Mouse (Mus musculus): ENCODE data around the gene Saal1. TPM values are rescaled to one million over a fixed set of nuclear protein-coding genes. Genes with fewer than 3 reads are reported as not detected.

The Saal1 gene
- polyA plus RNA-seq, 1 experiment, result 12.4 TPM

DNA sequence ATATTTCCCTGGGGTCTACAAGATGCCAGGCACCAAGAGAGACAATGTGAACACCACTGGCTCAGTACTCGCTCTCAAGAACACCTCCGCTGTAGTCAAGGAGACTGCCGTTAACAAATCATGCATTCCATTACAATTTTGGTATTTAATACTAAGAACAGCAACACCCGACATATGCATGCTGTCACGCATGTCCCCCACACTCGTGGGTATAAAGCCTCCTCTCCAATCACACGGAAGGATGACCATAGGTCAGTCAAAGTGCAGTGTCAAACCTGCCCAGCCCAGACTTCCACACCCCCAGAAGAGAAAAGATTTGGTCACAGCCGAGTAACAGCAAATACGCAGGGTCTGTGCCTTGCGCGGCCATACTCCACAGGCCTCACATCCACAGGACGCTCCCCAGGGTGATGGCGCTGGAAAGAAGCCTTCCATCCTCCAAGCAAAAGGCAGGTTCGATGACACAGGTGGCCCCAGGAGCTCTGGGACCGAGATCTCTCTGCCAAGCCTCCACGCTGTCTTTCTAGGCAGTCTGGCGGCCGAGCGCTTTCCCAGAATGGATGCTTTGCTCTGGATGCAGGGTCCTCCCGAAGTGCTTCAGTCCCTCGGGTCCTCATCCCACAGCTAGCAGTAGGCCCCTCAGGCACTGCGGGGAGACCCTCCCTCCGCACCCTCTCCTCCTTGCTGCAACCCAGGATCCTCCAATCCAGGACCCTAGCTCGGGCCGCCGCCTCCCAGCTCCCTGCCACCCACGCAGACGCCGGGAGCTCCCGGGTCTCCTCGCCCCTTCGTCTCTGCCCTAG lies 71.4 kb downstream of the Saal1 start:
- peak in 1 of 2 experiments; percentile 67 for DNase-seq
- Histone ChIP-seq H3K4me1 (ENCODE audit: control insufficient read depth, insufficient read depth, low read length) (peaks cover 19% of the 10 kb centered on the region), H3K4me3 (replicated peaks; ENCODE audit: insufficient read depth, low read depth, low read length) (peak overlapping the region; percentile 96), H3K27me3 (ENCODE audit: control insufficient read depth, insufficient read depth, low read length) (no peaks in the 10 kb centered on the region), H3K27ac (ENCODE audit: insufficient read depth, low read length) (peak overlapping the region; percentile 65)
- 3% methylated on average over 32 of the region's 32 CpGs for WGBS
- TF ChIP-seq CTCF (IDR thresholded peaks at IDR 0.05; ENCODE audit: borderline replicate concordance, insufficient read depth, low read depth, low read length) (no peak), POLR2A (IDR thresholded peaks at IDR 0.05; ENCODE audit: borderline replicate concordance, insufficient read depth, low read length) (no peak)

Other genes with a start within 250 kb of the Saal1 start
- gene Sergef, start 70.9 kb downstream of the Saal1 start, polyA plus RNA-seq (2012; rRNA removed), result 38.7 and 41.1 TPM in 2 replicates
- 0.10 TPM in 1 of 2 replicates, not detected in the other for gene Tph1, start 38.1 kb downstream of the Saal1 start, polyA plus RNA-seq (2012; rRNA removed)
- not detected in 2 replicates for gene Saa3, start 5.0 kb upstream of the Saal1 start, polyA plus RNA-seq (2012; rRNA removed)
- not detected in 2 replicates for gene Saa4, start 21.9 kb upstream of the Saal1 start, polyA plus RNA-seq (2012; rRNA removed)
- gene Saa1, start 32.3 kb upstream of the Saal1 start, polyA plus RNA-seq (2012; rRNA removed), result 0.15 TPM in 1 of 2 replicates, not detected in the other
- 0.19 TPM in 1 of 2 replicates, not detected in the other for gene Saa2, start 41.1 kb upstream of the Saal1 start, polyA plus RNA-seq (2012; rRNA removed)
- 20.8 and 21.7 TPM in 2 replicates for gene Hps5, start 85.4 kb upstream of the Saal1 start, polyA plus RNA-seq (2012; rRNA removed)
- gene Gtf2h1, start 85.4 kb upstream of the Saal1 start, polyA plus RNA-seq (2012; rRNA removed), result 33.2 and 33.8 TPM in 2 replicates
- gene Ldha, start 130.8 kb upstream of the Saal1 start, polyA plus RNA-seq (2012; rRNA removed), result 209 and 227 TPM in 2 replicates
- gene Ldhc, start 150.5 kb upstream of the Saal1 start, polyA plus RNA-seq (2012; rRNA removed), result not detected in 2 replicates
- 80.5 and 87.8 TPM in 2 replicates for gene Tsg101, start 209.3 kb upstream of the Saal1 start, polyA plus RNA-seq (2012; rRNA removed)
- gene Uevld, start 247.8 kb upstream of the Saal1 start, polyA plus RNA-seq (2012; rRNA removed), result 7.4 and 8.0 TPM in 2 replicates